Mouse (Mus musculus) left cerebral cortex, postnatal 36 days (tissue): ENCODE measurements around the gene Btbd6. TPM values are rescaled to one million over a fixed set of nuclear protein-coding genes. Genes with fewer than 3 reads are reported as not detected.

Experiments used
- DNase-seq, 2 experiments: peaks; one replicate each; pipeline ENCODE4 v3.0.0; 2021 to 2022; ENCODE audit warnings: low spot score in 2 of 2, mixed read lengths in 1 of 2
- intact Hi-C: fragments of 180-260 bp; cut with DNase I; formaldehyde crosslinking; loops from one replicate; pipeline ENCODE4 v1.15.1; 2025
- total RNA-seq, 2 experiments: library from RNA; stranded (reverse); gene quantifications; 2 replicates each; pipeline ENCODE4 v1.2.3; 2021

Gene Btbd6
- total RNA-seq, 2 experiments from 2014 or later = 59.3 to 74.3 TPM

DNA sequence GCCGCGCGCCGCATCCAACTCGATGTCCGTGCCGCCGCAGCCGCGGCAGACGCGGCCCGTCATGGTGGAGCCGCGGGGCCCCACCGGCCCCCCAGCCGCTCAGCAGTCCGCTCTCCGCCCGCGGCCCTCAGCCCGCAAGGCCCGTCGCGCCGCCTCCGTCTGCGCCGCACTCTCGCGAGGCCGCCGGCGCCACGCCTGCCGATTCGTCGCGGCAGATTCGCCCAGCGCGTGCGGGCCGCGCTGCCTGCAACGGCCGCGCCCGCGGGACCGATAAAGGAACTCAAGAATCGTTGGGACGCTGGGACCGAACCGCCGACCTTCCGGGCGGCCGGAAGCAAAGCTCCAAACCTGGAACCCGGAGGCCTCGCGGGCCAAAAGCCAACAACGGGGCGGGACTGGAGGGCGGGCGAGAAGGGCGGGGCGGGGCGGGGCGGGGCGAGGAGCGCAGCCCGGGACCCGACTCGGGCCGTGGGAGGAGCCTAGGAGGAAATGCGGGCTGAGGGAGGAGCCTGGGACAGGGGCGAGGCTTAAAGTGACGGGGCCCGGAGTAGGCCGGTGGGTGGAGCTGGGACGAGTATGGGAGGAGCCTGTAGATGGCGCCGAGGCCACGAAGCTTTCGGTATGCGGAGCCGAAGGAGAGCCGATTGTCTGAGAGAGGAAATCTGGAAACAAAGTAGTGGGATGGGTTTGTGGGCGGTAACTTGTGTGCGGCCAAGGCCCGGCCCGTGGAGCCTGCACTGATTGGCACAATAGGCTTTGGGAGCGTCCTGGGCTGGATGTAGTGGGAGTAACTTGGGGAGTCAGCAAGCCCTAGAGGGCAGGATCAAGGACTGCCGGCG lies 24.2 kb downstream of the Btbd6 start, which contains the start of gene Brf1:
TSS of gene Brf1 (minus strand) at position 411 of the 839 bp plus-strand sequence.
- intact Hi-C loops = loop anchor here (2.0 kb wide), 1 partner anchor 74 kb away; the partner anchor contains the start of gene Tex22

DNA sequence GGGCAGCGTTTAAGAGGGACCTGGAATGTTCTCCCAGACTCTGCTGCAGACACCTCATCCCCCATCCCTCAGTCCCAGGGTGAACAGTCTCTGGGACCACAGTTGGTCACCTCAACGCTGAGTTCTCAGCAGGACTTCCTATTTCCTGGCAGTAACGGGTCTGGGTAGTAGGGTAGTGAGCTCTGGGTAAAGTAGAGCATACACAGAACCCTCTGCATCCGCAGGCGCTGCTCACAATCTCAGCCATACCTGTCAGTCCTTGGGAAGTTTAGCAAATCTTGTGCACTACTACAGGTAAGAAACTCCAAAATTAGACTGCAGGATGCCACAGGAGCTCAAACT lies 24.8 kb downstream of the Btbd6 start:
- DNase-seq = no peak
- intact Hi-C loops = loop anchor here (2.0 kb wide), 1 partner anchor 74 kb away; the partner anchor contains the start of gene Tex22

More for the DNA sequence above, 24.2 kb downstream of the Btbd6 start, which contains the start of gene Brf1:
- DNase-seq = peak; percentile 92

DNA sequence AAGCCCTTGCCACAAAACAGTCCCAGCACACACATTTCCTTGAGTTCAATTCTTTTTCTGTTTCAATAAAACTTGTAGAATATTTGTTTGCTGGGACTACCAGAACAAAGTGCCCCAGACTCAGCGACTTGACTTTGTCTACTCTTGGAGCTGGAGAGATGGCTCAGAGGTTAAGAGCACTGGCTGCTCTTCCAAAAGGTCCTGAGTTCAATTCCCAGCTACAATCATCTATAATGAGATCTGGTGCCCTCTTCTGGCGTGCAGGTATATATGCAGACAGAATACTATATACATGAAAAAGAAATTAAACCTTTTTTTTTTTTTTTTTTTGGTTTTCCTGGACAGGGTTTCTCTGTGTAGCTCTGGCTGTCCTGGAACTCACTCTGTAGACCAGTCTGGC lies 26.4 kb downstream of the Btbd6 start:
- intact Hi-C loops = no loop called here
- DNase-seq = no peak

DNA sequence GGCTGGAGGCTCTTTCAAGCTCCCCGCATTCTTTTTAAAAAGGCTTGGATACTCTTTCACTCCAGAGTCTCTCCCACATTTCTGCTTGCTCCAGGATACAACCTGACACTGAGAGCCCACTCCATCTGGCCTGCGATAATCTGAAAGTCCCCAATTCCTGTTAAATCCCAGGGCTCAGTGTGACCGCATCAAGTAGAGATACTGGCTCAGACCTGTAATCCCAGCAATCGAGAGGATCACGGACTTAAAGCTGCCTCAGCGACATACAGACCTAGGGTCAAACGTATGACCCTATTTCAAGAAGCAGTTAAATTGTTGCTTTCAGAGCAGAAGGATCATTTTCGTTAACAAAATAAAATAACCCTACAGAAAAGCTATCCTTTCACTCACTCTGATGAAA lies 27.7 kb downstream of the Btbd6 start:
- intact Hi-C loops = loop anchor here (2.0 kb wide), 1 partner anchor 99 kb away; no protein-coding TSS in a partner anchor
- no peak for DNase-seq

DNA sequence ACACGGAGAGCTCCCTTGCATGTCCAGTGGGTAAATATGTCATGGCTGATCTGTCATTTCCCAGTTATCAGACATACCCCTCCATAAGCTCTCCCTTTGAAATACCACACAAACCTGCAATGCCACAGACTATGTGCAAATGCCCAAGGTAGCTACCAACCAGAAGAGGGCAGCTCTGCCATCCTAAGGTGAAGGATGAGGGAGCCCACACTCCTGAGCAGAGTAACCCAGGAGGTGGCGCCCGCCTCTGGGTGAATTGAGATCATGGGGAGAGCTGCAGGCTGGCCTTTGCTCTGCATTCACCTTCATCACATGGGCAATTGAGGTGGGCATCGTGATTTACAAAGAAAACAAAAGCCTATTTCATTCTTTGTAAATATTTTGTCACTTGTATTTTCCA lies 28.7 kb downstream of the Btbd6 start:
- intact Hi-C loops = loop anchor here (2.0 kb wide), 1 partner anchor 98 kb away; no protein-coding TSS in a partner anchor
- peak; percentile 37 to 49 for DNase-seq

DNA sequence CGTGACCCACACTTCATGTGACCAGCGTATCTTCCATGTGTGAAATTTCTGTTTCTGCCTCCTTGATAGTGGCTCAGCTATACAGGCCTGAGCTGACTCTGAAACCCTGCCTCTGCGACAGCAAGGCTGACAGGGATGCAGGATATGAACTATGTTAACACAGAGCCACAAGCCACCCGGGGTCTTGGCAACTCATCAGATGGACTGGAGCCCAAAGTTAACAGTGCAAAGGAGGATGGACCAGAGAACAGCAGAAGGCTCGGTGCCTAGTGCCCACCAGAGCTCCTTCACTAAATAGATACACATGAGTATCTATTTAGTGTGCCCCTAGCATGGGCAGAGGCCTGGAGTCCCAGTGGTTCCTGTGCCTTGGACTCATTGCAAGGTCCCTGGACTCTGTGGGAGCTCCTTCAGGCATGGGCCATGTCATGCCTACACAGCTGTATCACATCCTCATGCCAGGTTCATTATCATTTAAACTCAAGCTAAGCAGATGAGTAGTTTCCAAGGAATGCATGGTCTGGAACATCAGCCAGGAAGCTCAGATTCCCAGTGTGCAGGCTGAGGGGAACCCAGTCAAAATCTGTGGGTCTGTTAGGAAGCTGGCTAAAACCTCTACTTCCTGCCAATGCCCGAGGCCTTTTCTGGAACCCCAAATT lies 35.5 kb downstream of the Btbd6 start:
- intact Hi-C loops = no loop called here

GRCm38 (mm10) chr12:113012443-113012842 lies 36.2 kb downstream of the Btbd6 start:
- intact Hi-C loops = no loop called here
- DNase-seq = no peak

More for the DNA sequence above, 35.5 kb downstream of the Btbd6 start:
- DNase-seq = no peak

DNA sequence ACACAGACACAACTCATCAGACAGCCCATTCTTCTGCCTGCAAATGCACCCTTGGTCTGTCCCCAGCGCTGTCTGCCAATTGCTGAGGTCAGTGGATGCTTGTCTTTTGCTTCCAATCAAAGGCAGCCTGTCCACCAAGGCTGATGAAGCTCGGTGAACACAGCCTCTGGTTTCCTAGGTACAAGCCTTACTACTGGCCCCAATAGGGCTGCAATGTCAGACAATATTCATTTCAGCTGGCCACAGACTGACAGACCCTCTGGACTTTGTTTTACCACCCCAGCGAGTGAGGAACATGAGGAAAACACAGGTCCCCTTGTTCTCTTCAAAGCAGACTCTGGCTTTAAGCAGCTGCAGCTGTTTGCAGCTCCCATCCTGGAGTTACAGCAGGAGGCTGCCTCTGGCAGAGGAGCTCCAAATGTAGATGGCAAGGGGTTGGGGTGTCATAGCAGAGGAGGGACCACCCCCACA lies 36.8 kb downstream of the Btbd6 start:
- intact Hi-C loops = no loop called here

DNA sequence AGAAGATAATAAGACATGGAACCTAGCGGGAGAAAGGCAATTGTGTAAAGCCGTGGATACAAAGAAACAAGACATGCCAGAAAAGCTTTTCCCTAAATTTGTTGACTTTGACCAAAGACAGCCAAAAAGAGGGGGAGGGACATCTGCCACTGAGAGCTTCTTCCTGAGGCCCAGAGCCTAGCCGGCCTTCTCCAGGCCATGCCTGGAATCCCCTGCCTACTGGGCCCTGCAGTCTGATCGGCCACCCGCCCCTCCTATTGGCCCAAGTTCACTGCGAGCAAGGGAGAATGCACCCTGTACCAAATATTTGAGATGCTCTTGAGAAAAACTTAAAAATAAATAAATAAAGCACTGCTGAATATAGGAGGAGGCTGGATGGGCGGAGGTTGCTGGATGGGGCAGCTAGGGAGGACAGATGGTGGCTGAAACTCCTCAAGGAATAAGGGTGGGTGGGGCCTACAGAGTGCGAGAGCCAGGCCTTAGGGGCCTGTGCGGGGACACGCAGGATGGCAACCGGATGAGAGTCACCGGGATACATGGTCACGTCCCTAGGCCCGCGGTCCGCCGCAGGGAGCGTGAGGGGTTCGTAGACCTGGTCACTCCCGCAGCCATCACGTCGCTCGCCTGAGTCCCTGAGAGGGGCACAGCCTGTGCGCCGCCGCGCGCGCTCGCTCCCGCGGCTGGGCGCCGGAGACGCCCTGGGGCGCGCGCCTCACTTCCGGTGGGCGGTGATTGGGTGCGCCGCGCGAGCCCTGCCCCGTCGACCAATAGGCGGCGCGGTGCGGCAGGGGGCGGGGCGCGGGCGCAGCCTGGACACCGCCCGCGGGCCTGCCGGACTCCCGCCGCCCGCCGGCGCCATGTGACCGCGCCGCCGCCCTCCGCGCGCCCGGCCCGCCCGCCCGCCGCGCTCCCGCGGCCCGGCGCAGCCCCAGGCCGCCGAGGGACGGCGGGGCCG lies 37.6 kb downstream of the Btbd6 start, which contains the start of gene Pacs2:
TSS of gene Pacs2 (plus strand) at position 905 of the 955 bp plus-strand sequence.
- intact Hi-C loops = loop anchor here (2.0 kb wide), 1 partner anchor 61 kb away; the partner anchor contains the start of gene Tex22
- DNase-seq = peak; percentile 92 to 95

More for the DNA sequence above, 36.8 kb downstream of the Btbd6 start:
- peak; percentile 20 to 26 for DNase-seq

DNA sequence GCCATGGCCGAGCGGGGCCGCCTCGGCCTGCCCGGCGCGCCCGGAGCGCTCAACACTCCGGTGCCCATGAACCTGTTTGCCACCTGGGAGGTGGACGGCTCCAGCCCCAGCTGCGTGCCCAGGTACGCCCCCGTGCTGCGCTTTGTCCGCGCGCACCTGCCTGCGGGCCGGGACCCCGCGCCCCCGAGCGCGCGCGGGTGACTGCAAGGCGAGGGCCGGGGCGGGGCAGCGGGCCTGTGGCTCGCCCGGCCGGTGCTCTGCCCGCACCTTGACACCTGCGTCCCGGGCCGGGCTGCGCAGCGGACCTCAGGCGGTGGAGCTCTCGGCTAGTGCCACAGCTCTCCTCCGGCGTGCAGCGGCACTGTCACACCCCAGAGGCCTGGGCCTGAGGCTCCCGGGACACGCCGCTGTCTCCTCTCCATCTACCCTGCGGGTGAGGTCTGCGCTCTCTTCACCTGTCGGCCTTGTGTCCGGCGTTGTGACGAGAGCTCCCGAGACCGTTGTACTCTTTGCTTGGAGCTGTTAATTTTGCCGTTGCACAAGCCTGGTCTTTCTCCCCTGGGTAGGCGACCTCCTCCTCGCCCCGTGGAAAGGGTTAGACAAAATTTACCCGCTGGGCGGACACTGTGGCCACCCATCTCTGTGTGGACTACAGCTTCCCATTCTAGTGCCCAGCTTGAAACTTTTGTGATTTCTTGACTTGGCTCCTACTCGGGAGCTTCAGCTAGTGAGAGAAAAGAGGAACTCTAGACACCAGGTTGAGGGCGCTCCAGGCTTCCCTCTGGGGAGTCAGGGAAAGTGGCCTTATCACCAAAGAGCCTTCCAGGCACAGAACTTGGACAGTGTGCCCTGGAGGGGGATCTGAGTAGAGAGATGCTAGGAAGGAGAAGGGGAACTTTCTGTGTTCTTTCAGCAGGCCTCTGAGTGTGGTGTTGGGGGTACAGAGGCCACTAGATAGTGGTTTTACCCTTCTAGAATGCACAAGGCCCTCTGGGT lies 38.6 kb downstream of the Btbd6 start:
- intact Hi-C loops = loop anchor here (2.0 kb wide), 1 partner anchor 60 kb away; the partner anchor contains the start of gene Tex22
- DNase-seq = peak; percentile 37 to 57

DNA sequence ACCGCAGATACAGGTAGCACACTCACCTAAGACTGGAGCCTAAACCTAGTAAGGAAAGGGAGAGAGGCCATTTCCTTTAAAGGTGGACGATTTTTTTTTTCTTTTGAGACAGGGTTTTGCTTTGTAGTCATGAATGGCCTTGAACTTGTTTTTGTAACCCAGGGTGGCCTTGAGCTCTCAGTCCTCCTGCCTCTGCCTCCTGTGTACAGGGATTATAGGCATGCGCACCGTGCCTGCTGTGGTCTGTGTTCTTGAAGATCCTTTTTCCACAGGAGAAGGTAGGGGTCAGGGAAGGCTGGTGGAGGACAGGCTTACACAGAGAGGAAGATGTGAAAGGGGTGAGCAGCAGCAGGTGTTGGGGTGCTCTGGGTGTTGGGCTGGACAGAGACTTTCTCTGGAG lies 39.7 kb downstream of the Btbd6 start:
- DNase-seq = no peak
- intact Hi-C loops = loop anchor here (2.0 kb wide), 1 partner anchor 59 kb away; the partner anchor contains the start of gene Tex22

- DNase-seq = peak; percentile 81 to 86
- intact Hi-C loops = no loop called here
Measured at GRCm38 (mm10) chr12:113016976-113017375, 40.7 kb downstream of the Btbd6 start.

GRCm38 (mm10) chr12:113017429-113017984 lies 41.2 kb downstream of the Btbd6 start:
- DNase-seq = no peak
- intact Hi-C loops = no loop called here

GRCm38 (mm10) chr12:113018763-113019162 lies 42.5 kb downstream of the Btbd6 start:
- no peak for DNase-seq
- intact Hi-C loops = no loop called here

DNA sequence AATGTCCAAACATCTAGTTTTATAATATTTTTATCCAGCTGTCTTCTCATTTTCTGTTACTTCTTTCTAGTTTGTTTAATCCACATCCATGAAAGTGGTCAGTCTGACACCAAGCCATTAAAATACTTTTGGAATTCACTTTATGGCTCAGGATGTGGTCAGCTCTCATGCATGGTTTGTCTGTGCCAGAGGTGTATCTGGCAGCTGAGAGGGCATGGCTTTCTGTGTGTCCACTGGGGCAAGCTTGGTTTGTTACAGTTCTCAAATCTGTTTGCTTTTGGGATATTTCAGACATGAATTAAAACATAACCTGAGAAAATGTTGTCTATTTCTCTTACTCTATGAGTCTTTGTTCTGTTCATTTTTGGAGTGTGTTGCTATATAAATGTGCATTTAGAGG lies 45.2 kb downstream of the Btbd6 start:
- no peak for DNase-seq
- intact Hi-C loops = no loop called here

DNA sequence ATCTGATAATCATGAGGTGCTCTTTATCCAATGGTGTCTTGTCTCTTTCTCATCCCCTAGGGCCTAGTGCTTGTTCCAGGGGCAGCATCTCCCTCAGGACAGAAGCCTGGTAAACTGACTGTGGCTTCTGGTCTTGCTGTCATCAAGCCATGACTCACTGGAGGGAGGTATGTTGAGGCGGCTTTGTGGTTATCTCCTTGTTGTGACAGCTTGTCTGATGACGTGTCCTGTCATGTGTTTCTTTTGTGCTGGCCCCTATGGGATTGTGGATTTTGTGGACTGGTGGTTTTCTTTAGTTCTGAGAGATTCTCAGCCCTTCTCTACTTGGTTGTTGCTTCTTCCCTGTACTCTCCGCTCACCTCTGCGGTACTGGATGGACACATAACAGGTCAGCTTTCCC lies 46.8 kb downstream of the Btbd6 start:
- intact Hi-C loops = no loop called here

GRCm38 (mm10) chr12:113026557-113026956 lies 50.3 kb downstream of the Btbd6 start:
- intact Hi-C loops = no loop called here
- DNase-seq = no peak

More for the DNA sequence above, 46.8 kb downstream of the Btbd6 start:
- no peak for DNase-seq

DNA sequence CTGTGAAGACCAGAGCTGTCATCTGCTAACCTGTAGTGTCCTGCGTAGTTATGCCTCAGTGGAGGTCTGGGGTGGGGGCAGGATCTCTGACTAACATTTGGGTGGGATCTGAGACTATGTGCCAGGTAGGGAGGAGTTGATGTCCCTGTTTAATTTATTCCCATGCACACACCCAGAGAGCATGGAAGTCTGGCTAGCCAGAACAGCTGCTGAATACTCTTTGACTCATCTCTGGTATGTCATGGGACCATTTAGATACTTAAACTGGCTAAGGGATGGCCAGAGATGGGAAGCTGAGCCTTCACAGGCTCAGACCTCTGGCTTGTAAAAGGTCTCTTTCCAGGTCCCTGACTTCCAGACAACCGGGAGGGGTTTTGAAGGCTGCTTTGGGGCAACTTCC lies 51.2 kb downstream of the Btbd6 start:
- no peak for DNase-seq
- intact Hi-C loops = no loop called here
